Mouse (Mus musculus) erythroid progenitor cell, adult 5-6 weeks (primary cell): ENCODE data around the gene Ifnar1. TPM values are rescaled to one million over a fixed set of nuclear protein-coding genes. Genes with fewer than 3 reads are reported as not detected.

ENCODE experiments used
- ATAC-seq: replicated peaks from 2 replicates; pipeline ENCODE4 v1.8.0; 2016; ENCODE audit warnings: moderate number of reproducible peaks, mild to moderate bottlenecking, moderate TSS enrichment, inconsistent platforms; ENCODE audit not compliant: poor library complexity, low FRiP score, severe bottlenecking
- total RNA-seq, 2 experiments: library from RNA; stranded (forward) in 1 of 2; stranded (reverse) in 1 of 2; fragments of 150-400 nt in 1 of 2; fragments of 186-747, 209-891 nt in 1 of 2; gene quantifications; 2 replicates each; pipeline versions ENCODE4 v1.2.3 to v1.2.4; 2015 to 2017; ENCODE audit warnings: low replicate concordance in 2 of 2

Gene Ifnar1
- total RNA-seq, 2 experiments from 2014 or later, result 31.9 to 38.1 TPM

GRCm38 (mm10) chr16:91459396-91459795 is 25.6 kb upstream of the Ifnar1 start:
- ATAC-seq, result no peak

GRCm38 (mm10) chr16:91459841-91460370 is 25.1 kb upstream of the Ifnar1 start:
- ATAC-seq, result no peak

DNA sequence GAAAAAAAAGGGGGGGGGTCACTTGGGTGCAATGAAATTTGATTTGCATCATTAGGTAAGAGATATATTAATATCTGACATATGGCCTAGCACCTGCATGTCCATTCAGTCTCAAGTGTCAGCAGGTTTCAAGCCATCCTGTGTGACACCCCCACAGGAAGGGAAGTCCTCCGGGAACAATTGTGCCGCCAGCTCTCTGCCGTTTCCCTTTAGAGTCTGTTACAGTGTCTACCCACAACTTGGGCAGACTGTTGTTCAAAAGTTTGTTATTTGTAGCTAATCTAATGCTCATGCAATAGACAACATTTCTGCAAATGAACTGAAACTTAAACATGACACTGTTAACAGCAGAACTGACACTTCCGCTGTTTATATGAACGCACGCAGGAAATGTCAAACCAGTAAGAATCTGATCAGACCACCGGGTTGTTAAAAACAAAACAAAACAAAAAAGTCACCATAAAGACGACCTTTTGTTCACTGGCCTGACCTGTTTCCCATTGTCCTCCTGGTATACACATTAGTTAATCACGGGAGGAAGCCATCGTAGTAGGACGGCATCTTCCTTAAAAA is 23.9 kb upstream of the Ifnar1 start:
- no peak for ATAC-seq

GRCm38 (mm10) chr16:91461773-91462181 is 23.3 kb upstream of the Ifnar1 start:
- ATAC-seq, result no peak

- ATAC-seq, result no peak
These were observed 22.4 kb upstream of the Ifnar1 start for GRCm38 (mm10) chr16:91462644-91463043.

- ATAC-seq, result no peak
These were observed 21.6 kb upstream of the Ifnar1 start for GRCm38 (mm10) chr16:91463400-91463799.

- no peak for ATAC-seq
These were observed 21.1 kb upstream of the Ifnar1 start for GRCm38 (mm10) chr16:91463836-91464400.

GRCm38 (mm10) chr16:91464594-91465504 is 20.2 kb upstream of the Ifnar1 start:
- ATAC-seq, result peak; percentile 87

DNA sequence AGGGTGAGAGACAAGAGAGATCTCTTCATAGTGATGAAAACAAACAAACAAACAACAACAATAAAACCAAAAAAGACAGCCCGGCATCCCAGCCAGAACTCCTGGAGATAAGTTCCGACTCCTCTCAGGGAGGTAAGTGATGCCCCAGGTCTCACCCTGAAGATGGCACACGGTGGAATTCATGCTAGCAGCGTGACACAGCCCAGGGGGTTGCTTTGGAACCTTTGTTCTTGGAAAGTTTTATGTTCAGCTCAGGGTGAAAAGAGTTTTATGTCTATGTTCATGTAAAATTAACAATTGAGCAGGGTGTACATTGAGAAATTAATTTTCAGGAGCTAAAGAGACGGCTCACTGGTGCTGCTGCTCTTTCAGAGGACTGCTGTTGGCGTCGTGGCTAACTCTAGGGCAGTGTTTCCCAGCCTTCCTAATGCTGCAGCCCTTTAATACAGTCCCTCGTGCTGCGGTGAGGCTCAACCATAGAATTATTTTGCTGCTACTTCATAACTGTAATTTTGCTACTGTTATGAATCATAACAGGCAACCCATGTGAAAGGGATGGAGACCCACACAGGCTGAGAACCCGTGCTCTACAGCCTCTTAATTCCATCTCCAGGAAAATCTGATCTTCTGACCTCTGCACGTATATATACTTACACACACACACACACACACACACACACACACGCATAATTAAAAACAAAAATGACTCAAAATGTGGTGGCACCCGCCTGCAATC is 19.4 kb upstream of the Ifnar1 start:
- ATAC-seq, result peak; percentile 45

- ATAC-seq, result no peak
These were observed 18.5 kb upstream of the Ifnar1 start for GRCm38 (mm10) chr16:91466566-91466965.

GRCm38 (mm10) chr16:91470470-91470869 is 14.6 kb upstream of the Ifnar1 start:
- no peak for ATAC-seq

DNA sequence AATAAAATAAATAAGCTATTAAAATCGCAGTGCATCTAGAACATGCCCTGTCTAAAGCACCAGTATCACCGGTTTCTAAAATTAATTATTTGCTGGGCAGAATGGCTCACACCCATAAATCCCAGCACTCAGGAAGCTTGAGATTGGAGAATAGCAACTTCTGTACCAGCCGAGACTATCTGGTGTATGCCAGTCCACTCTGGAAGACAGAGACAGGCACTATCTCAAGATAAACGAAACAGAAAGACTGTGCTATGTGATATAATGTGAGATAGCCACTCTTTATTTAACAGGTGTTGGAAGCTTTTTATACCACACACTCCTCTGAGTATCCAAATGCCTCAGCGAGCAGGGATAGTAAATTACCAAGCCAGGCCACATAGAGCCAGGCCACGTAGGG is 13.6 kb upstream of the Ifnar1 start:
- no peak for ATAC-seq

GRCm38 (mm10) chr16:91475753-91476152 is 9.3 kb upstream of the Ifnar1 start:
- no peak for ATAC-seq

GRCm38 (mm10) chr16:91478067-91478466 is 7.0 kb upstream of the Ifnar1 start:
- ATAC-seq, result no peak

- ATAC-seq, result no peak
These were observed 4.5 kb upstream of the Ifnar1 start for GRCm38 (mm10) chr16:91480517-91480916.

GRCm38 (mm10) chr16:91484387-91484786 is 651 bp upstream of the Ifnar1 start:
- peak; percentile 8; the same call in 1 of the 2 replicates for ATAC-seq

GRCm38 (mm10) chr16:91485841-91486240 is 803 bp downstream of the Ifnar1 start:
- no peak for ATAC-seq

DNA sequence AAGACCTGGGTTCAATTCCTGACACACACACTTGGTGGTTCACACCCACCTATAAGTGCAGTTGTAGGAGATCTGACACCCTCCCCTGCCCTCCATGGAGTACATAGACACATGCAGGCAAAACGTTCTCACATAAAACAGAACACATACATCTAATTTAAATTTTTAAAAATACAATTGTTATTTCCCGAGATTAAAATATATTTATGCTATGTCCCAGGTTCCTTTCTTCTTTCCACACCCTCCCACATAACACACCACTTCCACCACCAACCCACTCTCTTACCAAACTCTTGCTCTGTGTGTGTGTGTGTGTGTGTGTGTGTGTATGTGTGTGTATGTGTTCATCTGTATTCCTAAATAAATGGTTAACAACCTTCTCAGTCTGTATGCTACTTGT is 3.0 kb downstream of the Ifnar1 start:
- ATAC-seq, result no peak

- ATAC-seq, result no peak
These were observed 5.9 kb downstream of the Ifnar1 start for GRCm38 (mm10) chr16:91490897-91491296.

DNA sequence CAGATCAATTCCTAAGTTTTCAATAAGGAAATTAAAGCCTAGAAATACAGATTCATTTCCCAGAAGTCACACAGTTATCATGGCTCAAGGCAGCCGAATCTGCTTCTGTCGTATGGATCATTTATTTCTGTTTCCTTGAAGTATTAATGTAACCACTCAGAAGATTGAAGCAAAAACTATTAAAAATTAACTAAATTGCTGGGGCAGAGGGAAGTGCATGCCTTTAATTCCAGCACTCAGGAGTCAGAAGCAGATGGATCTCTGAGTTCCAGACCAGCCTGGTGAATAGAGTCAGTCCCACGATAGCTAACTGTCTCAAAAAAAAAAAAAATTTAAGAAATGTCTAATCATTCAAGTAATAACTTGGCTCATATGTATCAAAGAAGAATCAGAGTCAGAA is 6.4 kb downstream of the Ifnar1 start:
- no peak for ATAC-seq
